Mouse (Mus musculus): ENCODE data around the gene Slc35e3.

GRCm38 (mm10) chr10:117774817-117775120 lies 28.6 kb upstream of the Slc35e3 start:
- TF ChIP-seq CTCF (IDR thresholded peaks at IDR 0.05; ENCODE audit: borderline replicate concordance, extremely low read depth, insufficient read depth, insufficient read length), result no peak
- TF ChIP-seq POLR2A (IDR thresholded peaks at IDR 0.05; ENCODE audit: borderline replicate concordance, extremely low read depth, insufficient read depth, insufficient read length, poor library complexity, severe bottlenecking), result no peak

Data from brain, embryonic 14.5 days (tissue).